Mouse (Mus musculus) midbrain, embryonic 11.5 days (tissue): ENCODE results near the gene Ecm1. TPM values are rescaled to one million over a fixed set of nuclear protein-coding genes. Genes with fewer than 3 reads are reported as not detected.
"Not testable (repeated sequence)": the region's sequence is repeated elsewhere in the genome, so short reads cannot be mapped to it uniquely, and the experiment has no call there.

ENCODE experiments used
- ATAC-seq: fragments of 200-750 bp; cut with Nextera tagmentation; 2 replicates; pipeline ENCODE4 v1.8.0; 2017; ENCODE audit warnings: moderate TSS enrichment, moderate library complexity; ENCODE audit not compliant: low FRiP score
- DNase-seq: peaks from one replicate; pipeline ENCODE4 v3.0.0; 2015; ENCODE audit warnings: low spot score; ENCODE audit errors: missing footprints
- H3K27ac ChIP-seq: fragments of 300-500 bp; sonication (generic); 2 replicates; pipeline ENCODE4 v1.5.1; 2014; ENCODE audit warnings: low read depth, low read length
- H3K27me3 ChIP-seq: fragments of 300-500 bp; sonication (generic); 2 replicates; pipeline ENCODE4 v1.6.1; 2014; ENCODE audit warnings: mild to moderate bottlenecking, low read length, moderate library complexity, mixed read lengths; ENCODE audit not compliant: control insufficient read depth, insufficient read depth
- H3K36me3 ChIP-seq: fragments of 300-500 bp; sonication (generic); 2 replicates; pipeline ENCODE4 v1.6.1; 2014; ENCODE audit warnings: mild to moderate bottlenecking, low read length, moderate library complexity, mixed read lengths; ENCODE audit not compliant: control insufficient read depth, insufficient read depth
- H3K4me1 ChIP-seq: fragments of 300-500 bp; sonication (generic); 2 replicates; pipeline ENCODE4 v1.6.1; 2014; ENCODE audit warnings: low read length; ENCODE audit not compliant: control insufficient read depth, insufficient read depth
- H3K4me2 ChIP-seq: fragments of 300-500 bp; sonication (generic); 2 replicates; pipeline ENCODE4 v1.6.1; 2014; ENCODE audit warnings: mild to moderate bottlenecking, moderate library complexity
- H3K4me3 ChIP-seq: fragments of 300-500 bp; sonication (generic); 2 replicates; pipeline ENCODE4 v1.5.1; 2014; ENCODE audit warnings: low read depth, low read length
- H3K9ac ChIP-seq: fragments of 300-500 bp; sonication (generic); 2 replicates; pipeline ENCODE4 v1.6.1; 2014; ENCODE audit warnings: low read length
- H3K9me3 ChIP-seq: fragments of 300-500 bp; sonication (generic); 2 replicates; pipeline ENCODE4 v1.6.1; 2016; ENCODE audit warnings: low read length; ENCODE audit not compliant: control insufficient read depth
- WGBS: fragments of 180-500 bp; shearing (Covaris S2); extraction: QIAGEN DNeasy Blood & Tissue Kit; methylation state at CpG from one replicate; pipeline ENCODE4 v1.1.7; 2014; 5-methylcytosine and 5-hydroxymethylcytosine counted together
- polyA plus RNA-seq: library from polyadenylated mRNA; unstranded; fragments of >200 nt; fragmentation: Nextera tagmentation; extraction: Ambion mirVana; gene quantifications from 2 replicates; pipeline ENCODE4 v1.2.1, GENCODE M21; 2014

The Ecm1 gene
- polyA plus RNA-seq, 1 experiment from 2014 or later, result 18.0 TPM

GRCm38 (mm10) chr3:95698286-95698685 is 41.1 kb downstream of the Ecm1 start:
- no peak overlapping the region for H3K9ac ChIP-seq
- H3K4me1 ChIP-seq, result peaks cover 12% of the 10 kb centered on the region
- H3K36me3 ChIP-seq, result no peaks in the 10 kb centered on the region
- no peak for ATAC-seq
- no peaks in the 10 kb centered on the region for H3K27me3 ChIP-seq
- H3K4me3 ChIP-seq, result no peak overlapping the region
- DNase-seq, result no peak
- WGBS, result 95% methylated on average over 4 of the region's 4 CpGs
- H3K27ac ChIP-seq, result no peak overlapping the region
- no peak overlapping the region for H3K4me2 ChIP-seq
- no peaks in the 10 kb centered on the region for H3K9me3 ChIP-seq

- no peak overlapping the region for H3K4me3 ChIP-seq
- H3K9ac ChIP-seq, result no peak overlapping the region
- no peaks in the 10 kb centered on the region for H3K9me3 ChIP-seq
- no peak overlapping the region for H3K4me2 ChIP-seq
- DNase-seq (no peak), ATAC-seq (no peak)
- H3K4me1 ChIP-seq, result peaks cover 6% of the 10 kb centered on the region
- no peak overlapping the region for H3K27ac ChIP-seq
- H3K36me3 ChIP-seq, result no peaks in the 10 kb centered on the region
- WGBS, result 37% methylated on average over 7 of the region's 7 CpGs
- no peaks in the 10 kb centered on the region for H3K27me3 ChIP-seq
Measured at GRCm38 (mm10) chr3:95696360-95696759, 43.0 kb downstream of the Ecm1 start.

- DNase-seq, result no peak
- no peaks in the 10 kb centered on the region for H3K9me3 ChIP-seq
- peaks cover 5% of the 10 kb centered on the region for H3K4me1 ChIP-seq
- no peak for ATAC-seq
- no peaks in the 10 kb centered on the region for H3K36me3 ChIP-seq
- 36% methylated on average over 3 of the region's 3 CpGs for WGBS
- H3K27ac ChIP-seq, result no peak overlapping the region
- H3K4me3 ChIP-seq, result no peak overlapping the region
- H3K27me3 ChIP-seq, result no peaks in the 10 kb centered on the region
- H3K4me2 ChIP-seq, result no peak overlapping the region
- no peak overlapping the region for H3K9ac ChIP-seq
Measured at GRCm38 (mm10) chr3:95695796-95696195, 43.6 kb downstream of the Ecm1 start.

GRCm38 (mm10) chr3:95694808-95695703 is 44.3 kb downstream of the Ecm1 start:
- DNase-seq (no peak), ATAC-seq (no peak)
- Histone ChIP-seq H3K4me1 (peaks cover 5% of the 10 kb centered on the region), H3K4me2 (no peak overlapping the region), H3K4me3 (no peak overlapping the region), H3K9me3 (no peaks in the 10 kb centered on the region), H3K9ac (no peak overlapping the region), H3K27ac (no peak overlapping the region), H3K36me3 (no peaks in the 10 kb centered on the region), H3K27me3 (no peaks in the 10 kb centered on the region)
- WGBS, result 91% methylated on average over 11 of the region's 11 CpGs

- no peak for DNase-seq
- no peak overlapping the region for H3K27ac ChIP-seq
- no peaks in the 10 kb centered on the region for H3K9me3 ChIP-seq
- H3K9ac ChIP-seq, result no peak overlapping the region
- no peaks in the 10 kb centered on the region for H3K27me3 ChIP-seq
- no peak overlapping the region for H3K4me3 ChIP-seq
- H3K36me3 ChIP-seq, result no peaks in the 10 kb centered on the region
- H3K4me2 ChIP-seq, result no peak overlapping the region
- ATAC-seq, result no peak
- 70% methylated on average over 11 of the region's 11 CpGs for WGBS
- H3K4me1 ChIP-seq, result peaks cover 5% of the 10 kb centered on the region
Measured at GRCm38 (mm10) chr3:95693821-95694807, 45.3 kb downstream of the Ecm1 start.

- peaks cover 8% of the 10 kb centered on the region for H3K4me1 ChIP-seq
- no peak overlapping the region for H3K27ac ChIP-seq
- WGBS, result 82% methylated on average over 6 of the region's 6 CpGs
- H3K36me3 ChIP-seq, result no peaks in the 10 kb centered on the region
- ATAC-seq, result no peak
- H3K27me3 ChIP-seq, result no peaks in the 10 kb centered on the region
- H3K9me3 ChIP-seq, result no peaks in the 10 kb centered on the region
- H3K9ac ChIP-seq, result no peak overlapping the region
- DNase-seq, result no peak
- no peak overlapping the region for H3K4me2 ChIP-seq
- H3K4me3 ChIP-seq, result no peak overlapping the region
Measured at GRCm38 (mm10) chr3:95692677-95693076, 46.7 kb downstream of the Ecm1 start.

- H3K36me3 ChIP-seq, H3K4me3 ChIP-seq, ATAC-seq, H3K9me3 ChIP-seq, H3K27me3 ChIP-seq, H3K9ac ChIP-seq, H3K27ac ChIP-seq, DNase-seq, H3K4me2 ChIP-seq: not testable (repeated sequence)
- WGBS, result 98% methylated on average over 2 of the region's 2 CpGs
- H3K4me1 ChIP-seq, result peaks cover 15% of the 10 kb centered on the region
Measured at GRCm38 (mm10) chr3:95690552-95690951, 48.8 kb downstream of the Ecm1 start.

- WGBS, result 53% methylated on average over 2 of the region's 2 CpGs
- ATAC-seq (no peak), DNase-seq (no peak)
- H3K4me1 ChIP-seq, result peaks cover 15% of the 10 kb centered on the region
- no peak overlapping the region for H3K27ac ChIP-seq
- H3K36me3 ChIP-seq, result no peaks in the 10 kb centered on the region
- no peak overlapping the region for H3K9ac ChIP-seq
- no peak overlapping the region for H3K4me2 ChIP-seq
- H3K27me3 ChIP-seq, result no peaks in the 10 kb centered on the region
- H3K4me3 ChIP-seq, result no peak overlapping the region
- H3K9me3 ChIP-seq, result no peaks in the 10 kb centered on the region
Measured at GRCm38 (mm10) chr3:95689940-95690339, 49.4 kb downstream of the Ecm1 start.
